Mouse (Mus musculus) cortical plate, adult 2 months (tissue): Measurements from ENCODE around the gene Slc43a1.

Source experiments
- CTCF ChIP-seq: fragments of 200-500 bp; IDR thresholded peaks from 2 replicates; pipeline ENCODE4 v1.5.1; 2011; ENCODE audit warnings: mild to moderate bottlenecking, control low read depth, low read length; ENCODE audit not compliant: insufficient read depth; ENCODE audit errors: extremely low read depth
- POLR2A ChIP-seq: fragments of 200-500 bp; IDR thresholded peaks from 2 replicates; pipeline ENCODE4 v1.6.1; 2011; ENCODE audit warnings: mild to moderate bottlenecking, low read length, control low read depth; ENCODE audit not compliant: insufficient read depth; ENCODE audit errors: extremely low read depth

GRCm38 (mm10) chr2:84851130-84852040, 12.7 kb downstream of the Slc43a1 start:
- TF ChIP-seq CTCF (no peak), POLR2A (no peak)
